Comparison of ENCODE assay signal across 13 mouse cellular contexts in the genomic region with DNA sequence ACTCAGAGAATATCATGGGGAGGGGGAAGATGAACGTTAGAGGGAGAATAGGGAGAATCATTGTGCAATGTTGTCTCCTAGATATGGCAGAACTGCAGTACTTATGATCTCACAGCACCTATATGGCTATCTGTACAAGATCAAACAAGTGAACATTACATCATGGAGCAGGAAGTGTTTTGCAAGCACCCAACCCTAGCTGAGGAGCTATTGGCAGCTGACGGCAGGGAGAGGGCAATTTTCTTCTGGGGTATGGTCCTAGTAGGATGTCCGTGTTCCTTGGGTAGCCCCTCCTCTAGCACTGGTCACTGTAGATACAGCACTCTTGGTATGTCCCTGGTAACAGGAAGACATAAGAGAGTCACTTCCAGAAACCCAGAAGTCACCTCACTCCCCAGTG. TPM values are rescaled to one million over a fixed set of nuclear protein-coding genes. Genes with fewer than 3 reads are reported as not detected.
DNase-seq lines count a peak whose midpoint lies in the region; ATAC-seq lines count a peak whose summit lies in the region.
"Had no signal": no experiment of that assay in that cellular context is flagged by ENCODE, and none has a peak within 500 bp of the region (broad histone marks: within the 10 kb centered on the region; RNA-seq: fewer than 3 reads in every experiment).

No protein-coding gene starts in this region.

- no peak overlapping the region for H3K4me2 ChIP-seq in liver, embryonic 11.5 days
- H3K4me2 ChIP-seq in liver, embryonic 12.5 days = no peak overlapping the region
- no peak overlapping the region for H3K4me2 ChIP-seq in stomach, embryonic 15.5 days
- H3K4me2 ChIP-seq: heart, embryonic 15.5 days had no signal

- H3K36me3 ChIP-seq in liver, embryonic 11.5 days (ENCODE audit: control insufficient read depth, insufficient read depth, low read length) = peaks cover 2% of the 10 kb centered on the region; the same call in 1 of the 2 replicates
- H3K36me3 ChIP-seq in liver, embryonic 12.5 days = 0 out of 2 replicates have a peak, but pooled peaks cover 7% of the 10 kb centered on the region
- H3K36me3 ChIP-seq in stomach, embryonic 15.5 days = no peaks in the 10 kb centered on the region

- H3K27ac ChIP-seq in liver, embryonic 11.5 days (ENCODE audit: low read depth, low read length) = no peak overlapping the region
- 0 out of 2 replicates have a peak overlapping the region, but pooled peaks have one; percentile 32 for H3K27ac ChIP-seq in liver, embryonic 12.5 days
- peak overlapping the region; percentile 51 for H3K27ac ChIP-seq in stomach, embryonic 15.5 days
- H3K27ac ChIP-seq: heart, embryonic 15.5 days; layer of hippocampus, adult 2 months had no signal

- no peaks in the 10 kb centered on the region for H3K27me3 ChIP-seq in liver, embryonic 11.5 days (replicated peaks; ENCODE audit: control insufficient read depth, insufficient read depth, low read length)
- no peaks in the 10 kb centered on the region for H3K27me3 ChIP-seq in liver, embryonic 12.5 days (replicated peaks)
- no peaks in the 10 kb centered on the region for H3K27me3 ChIP-seq in stomach, embryonic 15.5 days (replicated peaks)
- H3K27me3 ChIP-seq: heart, embryonic 15.5 days had no signal

- no peak overlapping the region for H3K9ac ChIP-seq in liver, embryonic 11.5 days (ENCODE audit: low read depth, low read length)
- H3K9ac ChIP-seq in liver, embryonic 12.5 days = no peak overlapping the region
- no peak overlapping the region for H3K9ac ChIP-seq in stomach, embryonic 15.5 days
- H3K9ac ChIP-seq: heart, embryonic 15.5 days had no signal

- no peaks in the 10 kb centered on the region for H3K9me3 ChIP-seq in liver, embryonic 11.5 days (ENCODE audit: control insufficient read depth, low read length)
- H3K9me3 ChIP-seq in liver, embryonic 12.5 days (replicated peaks) = no peaks in the 10 kb centered on the region
- H3K9me3 ChIP-seq in stomach, embryonic 15.5 days = no peaks in the 10 kb centered on the region
- H3K9me3 ChIP-seq: heart, embryonic 15.5 days had no signal

- 59% methylated on average over 3 of the region's 3 CpGs for WGBS in liver, embryonic 11.5 days
- 53% methylated on average over 3 of the region's 3 CpGs for WGBS in liver, embryonic 12.5 days (ENCODE audit: insufficient replicate concordance)
- WGBS in stomach, embryonic 15.5 days = 68% methylated on average over 3 of the region's 3 CpGs

- no peak overlapping the region for H3K4me3 ChIP-seq in liver, embryonic 11.5 days (ENCODE audit: low read depth, low read length)
- no peak overlapping the region for H3K4me3 ChIP-seq in liver, embryonic 12.5 days
- H3K4me3 ChIP-seq in stomach, embryonic 15.5 days (replicated peaks) = no peak overlapping the region
- H3K4me3 ChIP-seq: heart, embryonic 15.5 days; layer of hippocampus, adult 2 months had no signal

- no peak for DNase-seq in liver, embryonic 11.5 days (ENCODE audit: low spot score)
- no peak for DNase-seq in liver
- DNase-seq in kidney, adult 11 months = no peak
- DNase-seq in B cell, adult 2 months = no peak
- DNase-seq: cerebellum, adult 2 months; gastrocnemius, postnatal 10 days; kidney, adult 18-20 months; lung, postnatal 10 days had no signal

- H3K4me1 ChIP-seq in liver, embryonic 11.5 days (replicated peaks; ENCODE audit: control insufficient read depth, insufficient read depth, low read length) = peaks cover 24% of the 10 kb centered on the region
- peaks cover 41% of the 10 kb centered on the region for H3K4me1 ChIP-seq in liver, embryonic 12.5 days
- peaks cover 10% of the 10 kb centered on the region; the same call in 1 of the 2 replicates for H3K4me1 ChIP-seq in stomach, embryonic 15.5 days

- ATAC-seq in liver, embryonic 11.5 days (replicated peaks; ENCODE audit: low FRiP score) = 0 out of 2 replicates have a peak, but pooled peaks have one; percentile 18
- ATAC-seq in activated CD4-positive, CD25-positive, alpha-beta regulatory T cell, adult 4 months = peak; percentile 76
- ATAC-seq in liver, embryonic 12.5 days = peak; percentile 56
- ATAC-seq in stomach, embryonic 15.5 days (ENCODE audit: insufficient read depth, low FRiP score, low read depth) = peak; percentile 44; the same call in 1 of the 2 replicates

RNA-seq across cellular contexts. Expression of a gene that starts 17.4 kb away (rescaled TPM):
- 9.5 and 10.1 TPM in 2 replicates for polyA plus RNA-seq in liver, embryonic 11.5 days (2014; fragmentation: Nextera tagmentation; extraction: Ambion mirVana)
- polyA plus RNA-seq in activated CD4-positive, CD25-positive, alpha-beta regulatory T cell, adult 4 months (2017; shearing (Covaris generic)) = 10 to 100 TPM; 18.6 to 19.1 TPM
- 6.5 and 7.8 TPM in 2 replicates for polyA plus RNA-seq in liver, embryonic 12.5 days (2016; fragmentation: Nextera tagmentation; extraction: Ambion mirVana)
- 21.5 and 24.2 TPM in 2 replicates for polyA plus RNA-seq in stomach, embryonic 15.5 days (2015; fragmentation: Nextera tagmentation; extraction: Ambion mirVana)

Comparison
In these comparisons a context has a peak if more than half of its experiments do, and no peak if none do; other contexts are left out.
1. ATAC-seq: peak in every context shown above with its lines; median percentile 76 in activated CD4-positive, CD25-positive, alpha-beta regulatory T cell, adult 4 months; 56 in liver, embryonic 12.5 days; 44 in stomach, embryonic 15.5 days; 18 in liver, embryonic 11.5 days.